Mouse (Mus musculus): Measurements from ENCODE around the gene H2afv. TPM values are rescaled to one million over a fixed set of nuclear protein-coding genes. Genes with fewer than 3 reads are reported as not detected.
"Not testable (repeated sequence)": the region's sequence is repeated elsewhere in the genome, so short reads cannot be mapped to it uniquely, and the experiment has no call there.

The H2afv gene
- polyA plus RNA-seq, 1 experiment from 2014 or later, result 786 TPM

- Histone ChIP-seq H3K9me3 (no peaks in the 10 kb centered on the region), H3K4me1 (peaks cover 16% of the 10 kb centered on the region), H3K4me3 (no peak overlapping the region), H3K36me3 (replicated peaks) (peaks cover 84% of the 10 kb centered on the region), H3K27me3 (replicated peaks; ENCODE audit: low read depth, poor library complexity, severe bottlenecking) (no peaks in the 10 kb centered on the region), H3K27ac (replicated peaks) (no peak overlapping the region)
- WGBS, result 38% methylated on average over 1 of the region's 1 CpGs
- no peak for DNase-seq (ENCODE audit: low spot score)
These were observed 23.9 kb downstream of the H2afv start for GRCm38 (mm10) chr11:6420283-6420703.

GRCm38 (mm10) chr11:6419156-6419555, 25.1 kb downstream of the H2afv start:
- Histone ChIP-seq H3K4me1 (peaks cover 25% of the 10 kb centered on the region), H3K36me3 (replicated peaks) (peaks cover 74% of the 10 kb centered on the region)
- DNase-seq (ENCODE audit: low spot score); H3K27ac ChIP-seq (replicated peaks); H3K27me3 ChIP-seq (replicated peaks; ENCODE audit: low read depth, poor library complexity, severe bottlenecking); H3K9me3 ChIP-seq; H3K4me3 ChIP-seq: not testable (repeated sequence)
- WGBS, result 77% methylated on average over 4 of the region's 4 CpGs

- Histone ChIP-seq H3K36me3 (replicated peaks) (peaks cover 70% of the 10 kb centered on the region), H3K27ac (replicated peaks) (no peak overlapping the region), H3K4me1 (peaks cover 25% of the 10 kb centered on the region), H3K4me3 (peak overlapping the region; percentile 73; the same call in 1 of the 2 replicates), H3K9me3 (no peaks in the 10 kb centered on the region), H3K27me3 (replicated peaks; ENCODE audit: low read depth, poor library complexity, severe bottlenecking) (no peaks in the 10 kb centered on the region)
- 92% methylated on average over 5 of the region's 5 CpGs for WGBS
- no peak for DNase-seq (ENCODE audit: low spot score)
These were observed 25.5 kb downstream of the H2afv start for GRCm38 (mm10) chr11:6418751-6419150.

- Histone ChIP-seq H3K4me1 (peaks cover 25% of the 10 kb centered on the region), H3K4me3 (peak overlapping the region; percentile 73), H3K27me3 (replicated peaks; ENCODE audit: low read depth, poor library complexity, severe bottlenecking) (no peaks in the 10 kb centered on the region), H3K9me3 (no peaks in the 10 kb centered on the region), H3K36me3 (replicated peaks) (peaks cover 57% of the 10 kb centered on the region), H3K27ac (replicated peaks) (no peak overlapping the region)
- DNase-seq (ENCODE audit: low spot score), result no peak
These were observed 26.8 kb downstream of the H2afv start for GRCm38 (mm10) chr11:6417490-6417889.

- Histone ChIP-seq H3K9me3 (no peaks in the 10 kb centered on the region), H3K4me3 (peak overlapping the region; percentile 73), H3K36me3 (replicated peaks) (peaks cover 53% of the 10 kb centered on the region), H3K27me3 (replicated peaks; ENCODE audit: low read depth, poor library complexity, severe bottlenecking) (no peaks in the 10 kb centered on the region), H3K27ac (replicated peaks) (peak overlapping the region; percentile 99; the same call in 1 of the 2 replicates), H3K4me1 (peaks cover 25% of the 10 kb centered on the region)
- DNase-seq (ENCODE audit: low spot score), result no peak
- WGBS, result 50% methylated on average over 2 of the region's 2 CpGs
These were observed 27.2 kb downstream of the H2afv start for GRCm38 (mm10) chr11:6417069-6417468.

- peak; percentile 80 for DNase-seq (ENCODE audit: low spot score)
- Histone ChIP-seq H3K27ac (replicated peaks) (peak overlapping the region; percentile 99), H3K9me3 (no peaks in the 10 kb centered on the region), H3K36me3 (replicated peaks) (peaks cover 47% of the 10 kb centered on the region), H3K4me1 (peaks cover 25% of the 10 kb centered on the region), H3K27me3 (replicated peaks; ENCODE audit: low read depth, poor library complexity, severe bottlenecking) (no peaks in the 10 kb centered on the region), H3K4me3 (peak overlapping the region; percentile 73)
- WGBS, result 2% methylated on average over 30 of the region's 30 CpGs
These were observed 27.7 kb downstream of the H2afv start for GRCm38 (mm10) chr11:6416405-6417034.

- Histone ChIP-seq H3K27ac (replicated peaks) (peak overlapping the region; percentile 99), H3K9me3 (no peaks in the 10 kb centered on the region), H3K4me1 (peaks cover 25% of the 10 kb centered on the region), H3K36me3 (replicated peaks) (peaks cover 41% of the 10 kb centered on the region), H3K27me3 (replicated peaks; ENCODE audit: low read depth, poor library complexity, severe bottlenecking) (no peaks in the 10 kb centered on the region), H3K4me3 (peak overlapping the region; percentile 73)
- peak; percentile 99 for DNase-seq (ENCODE audit: low spot score)
- under 1% methylated on average over 102 of the region's 102 CpGs for WGBS
These were observed 28.5 kb downstream of the H2afv start for GRCm38 (mm10) chr11:6415551-6416404.

GRCm38 (mm10) chr11:6414751-6415550, 29.3 kb downstream of the H2afv start, which contains the start of gene Ppia:
TSS of gene Ppia (plus strand) at chr11:6415443.
- H3K36me3 ChIP-seq (replicated peaks), result peaks cover 33% of the 10 kb centered on the region
- H3K4me1 ChIP-seq, result peaks cover 30% of the 10 kb centered on the region
- 11% methylated on average over 21 of the region's 21 CpGs for WGBS
- H3K27me3 ChIP-seq (replicated peaks; ENCODE audit: low read depth, poor library complexity, severe bottlenecking), result no peaks in the 10 kb centered on the region
- H3K27ac ChIP-seq (replicated peaks), result peak within 1 kb of the TSS; percentile 99
- DNase-seq (ENCODE audit: low spot score), result peak; percentile 34
- peak within 1 kb of the TSS; percentile 73 for H3K4me3 ChIP-seq
- no peaks in the 10 kb centered on the region for H3K9me3 ChIP-seq

- 96% methylated on average over 12 of the region's 12 CpGs for WGBS
- H3K27me3 ChIP-seq (replicated peaks; ENCODE audit: low read depth, poor library complexity, severe bottlenecking), result no peaks in the 10 kb centered on the region
- no peak for DNase-seq (ENCODE audit: low spot score)
- no peak overlapping the region for H3K27ac ChIP-seq (replicated peaks)
- H3K4me3 ChIP-seq, result no peak overlapping the region
- peaks cover 17% of the 10 kb centered on the region for H3K36me3 ChIP-seq (replicated peaks)
- no peaks in the 10 kb centered on the region for H3K9me3 ChIP-seq
- H3K4me1 ChIP-seq, result peaks cover 25% of the 10 kb centered on the region
These were observed 31.0 kb downstream of the H2afv start for GRCm38 (mm10) chr11:6413264-6413663.

- Histone ChIP-seq H3K4me3 (no peak overlapping the region), H3K27ac (replicated peaks) (no peak overlapping the region), H3K27me3 (replicated peaks; ENCODE audit: low read depth, poor library complexity, severe bottlenecking) (no peaks in the 10 kb centered on the region), H3K9me3 (no peaks in the 10 kb centered on the region), H3K4me1 (peaks cover 19% of the 10 kb centered on the region), H3K36me3 (replicated peaks) (peaks cover 4% of the 10 kb centered on the region; the same call in 1 of the 2 replicates)
- WGBS, result 6% methylated on average over 5 of the region's 5 CpGs
- peak; percentile 86 for DNase-seq (ENCODE audit: low spot score)
These were observed 32.6 kb downstream of the H2afv start for GRCm38 (mm10) chr11:6411684-6412083.

GRCm38 (mm10) chr11:6410755-6411154, 33.5 kb downstream of the H2afv start:
- not testable (repeated sequence) for DNase-seq (ENCODE audit: low spot score); H3K27me3 ChIP-seq (replicated peaks; ENCODE audit: low read depth, poor library complexity, severe bottlenecking); H3K9me3 ChIP-seq; H3K27ac ChIP-seq (replicated peaks); H3K4me3 ChIP-seq
- Histone ChIP-seq H3K4me1 (peaks cover 29% of the 10 kb centered on the region), H3K36me3 (replicated peaks) (peaks cover 12% of the 10 kb centered on the region)
- WGBS, result 89% methylated on average over 5 of the region's 5 CpGs

- H3K27ac ChIP-seq (replicated peaks), result peak overlapping the region; percentile 30; the same call in 1 of the 2 replicates
- peaks cover 33% of the 10 kb centered on the region for H3K4me1 ChIP-seq
- peaks cover 19% of the 10 kb centered on the region for H3K36me3 ChIP-seq (replicated peaks)
- no peak overlapping the region for H3K4me3 ChIP-seq
- no peaks in the 10 kb centered on the region for H3K27me3 ChIP-seq (replicated peaks; ENCODE audit: low read depth, poor library complexity, severe bottlenecking)
- no peak for DNase-seq (ENCODE audit: low spot score)
- H3K9me3 ChIP-seq, result no peaks in the 10 kb centered on the region
- WGBS, result 53% methylated on average over 5 of the region's 5 CpGs
These were observed 34.1 kb downstream of the H2afv start for GRCm38 (mm10) chr11:6410050-6410602.

Data from embryonic facial prominence, embryonic 10.5 days (tissue).